Comparison of ENCODE assay signal across 16 mouse cellular contexts in the genomic region with DNA sequence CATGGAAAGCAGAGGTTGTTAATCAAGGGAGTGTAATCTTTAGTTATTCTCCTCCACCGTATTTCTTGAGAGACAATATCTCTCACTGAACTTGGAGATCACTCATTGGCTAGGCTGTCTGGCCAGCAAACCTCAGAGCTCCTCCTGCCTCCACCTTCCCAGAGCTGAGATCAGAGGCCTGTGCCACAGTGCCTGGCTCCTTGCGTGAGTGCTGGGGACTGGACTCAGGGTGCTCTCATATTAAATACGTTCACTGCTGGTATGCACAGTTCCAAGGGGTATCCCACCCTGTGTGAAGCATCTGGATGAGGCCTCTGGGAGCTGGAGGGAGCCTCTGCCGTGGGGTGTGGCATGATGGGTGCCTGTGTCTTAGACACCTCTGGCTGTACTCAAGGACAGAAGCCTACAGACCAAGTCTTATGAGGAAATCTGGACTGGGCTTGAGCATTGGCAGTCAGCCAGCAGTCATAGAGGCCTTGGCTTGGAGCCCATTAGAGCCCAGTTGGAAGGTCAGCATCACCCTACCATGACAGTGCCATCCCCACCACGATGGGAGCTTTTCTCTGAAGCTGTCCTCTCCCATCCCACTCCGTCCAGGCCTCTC. TPM values are rescaled to one million over a fixed set of nuclear protein-coding genes. Genes with fewer than 3 reads are reported as not detected.
DNase-seq lines count a peak whose midpoint lies in the region; ATAC-seq and TF ChIP-seq lines count a peak whose summit lies in the region.
"Had no signal": no experiment of that assay in that cellular context is flagged by ENCODE, and none has a peak within 500 bp of the region (broad histone marks: within the 10 kb centered on the region; RNA-seq: fewer than 3 reads in every experiment).

No protein-coding gene starts in this region.

- no peak for TF ChIP-seq CTCF in kidney, adult 2 months (conservative IDR thresholded peaks at IDR 0.05; ENCODE audit: insufficient read depth, insufficient read length, low read depth, low read length)

- H3K9ac ChIP-seq in kidney, embryonic 15.5 days = no peak overlapping the region
- H3K9ac ChIP-seq in midbrain, embryonic 11.5 days (ENCODE audit: low read length) = no peak overlapping the region
- no peak overlapping the region for H3K9ac ChIP-seq in midbrain, embryonic 15.5 days
- H3K9ac ChIP-seq: embryonic facial prominence, embryonic 15.5 days; forebrain, embryonic 12.5 days; limb, embryonic 13.5 days; stomach, embryonic 15.5 days had no signal

- no peak for TF ChIP-seq POLR2A in kidney, adult 2 months (IDR thresholded peaks at IDR 0.05; ENCODE audit: low read depth, low read length)

- no peak overlapping the region for H3K4me3 ChIP-seq in kidney, adult 2 months (ENCODE audit: insufficient read depth, low read depth, low read length)
- H3K4me3 ChIP-seq in kidney, embryonic 15.5 days (replicated peaks) = no peak overlapping the region
- no peak overlapping the region for H3K4me3 ChIP-seq in midbrain, embryonic 11.5 days (ENCODE audit: low read depth, low read length)
- H3K4me3 ChIP-seq in midbrain, embryonic 15.5 days = no peak overlapping the region
- H3K4me3 ChIP-seq: embryonic facial prominence, embryonic 15.5 days; forebrain, embryonic 12.5 days; heart, adult 2 months; layer of hippocampus, adult 2 months; limb, embryonic 13.5 days; stomach, embryonic 15.5 days had no signal

- H3K27ac ChIP-seq in kidney, adult 2 months (ENCODE audit: insufficient read depth, low read depth, low read length) = no peak overlapping the region
- no peak overlapping the region for H3K27ac ChIP-seq in kidney, embryonic 15.5 days
- H3K27ac ChIP-seq in midbrain, embryonic 11.5 days (ENCODE audit: low read depth, low read length) = no peak overlapping the region
- H3K27ac ChIP-seq in midbrain, embryonic 15.5 days = no peak overlapping the region
- H3K27ac ChIP-seq: embryonic facial prominence, embryonic 15.5 days; forebrain, embryonic 12.5 days; heart, adult 2 months; layer of hippocampus, adult 2 months; limb, embryonic 13.5 days; stomach, embryonic 15.5 days had no signal

- no peaks in the 10 kb centered on the region for H3K4me1 ChIP-seq in kidney, adult 2 months (ENCODE audit: control insufficient read depth, insufficient read depth, low read length)
- peaks cover 10% of the 10 kb centered on the region; the same call in 1 of the 2 replicates for H3K4me1 ChIP-seq in kidney, embryonic 15.5 days
- peaks cover 9% of the 10 kb centered on the region for H3K4me1 ChIP-seq in midbrain, embryonic 11.5 days (ENCODE audit: control insufficient read depth, insufficient read depth, low read length)
- H3K4me1 ChIP-seq in midbrain, embryonic 15.5 days = peaks cover 8% of the 10 kb centered on the region; the same call in 1 of the 2 replicates

- DNase-seq in adrenal gland, postnatal 10 days = peak; percentile 53
- DNase-seq in adrenal gland, postnatal 25 days = no peak
- DNase-seq in kidney, adult 2 months = peak; percentile 35
- peak; percentile 85 for DNase-seq in midbrain, embryonic 11.5 days (ENCODE audit: low spot score, missing footprints)
- DNase-seq in kidney, postnatal 4 days = peak; percentile 28 to 42
- DNase-seq in T-cell, adult 2 months (ENCODE audit: low spot score) = no peak
- DNase-seq: cerebellum, adult 11-12 months; heart, adult 2 months had no signal

- no peaks in the 10 kb centered on the region for H3K27me3 ChIP-seq in kidney, adult 2 months (replicated peaks; ENCODE audit: control insufficient read depth, insufficient read depth, low read length)
- H3K27me3 ChIP-seq in kidney, embryonic 15.5 days = peaks cover 80% of the 10 kb centered on the region
- peaks cover 44% of the 10 kb centered on the region for H3K27me3 ChIP-seq in midbrain, embryonic 11.5 days (ENCODE audit: control insufficient read depth, insufficient read depth, low read length)
- H3K27me3 ChIP-seq in midbrain, embryonic 15.5 days (replicated peaks) = peaks cover 23% of the 10 kb centered on the region; the same call in 1 of the 2 replicates
- H3K27me3 ChIP-seq: embryonic facial prominence, embryonic 15.5 days; stomach, embryonic 15.5 days had no signal

- no peak for ATAC-seq in kidney, embryonic 15.5 days (replicated peaks; ENCODE audit: low FRiP score)
- ATAC-seq in midbrain, embryonic 11.5 days (ENCODE audit: low FRiP score) = no peak
- no peak for ATAC-seq in midbrain, embryonic 15.5 days (replicated peaks)

- 73% methylated on average over 6 of the region's 6 CpGs for WGBS in kidney, adult 2 months
- 86% methylated on average over 6 of the region's 6 CpGs for WGBS in kidney, embryonic 15.5 days
- WGBS in midbrain, embryonic 11.5 days = 75% methylated on average over 6 of the region's 6 CpGs
- 78% methylated on average over 6 of the region's 6 CpGs for WGBS in midbrain, embryonic 15.5 days

- H3K4me2 ChIP-seq in kidney, embryonic 15.5 days = no peak overlapping the region
- H3K4me2 ChIP-seq in midbrain, embryonic 11.5 days = no peak overlapping the region
- no peak overlapping the region for H3K4me2 ChIP-seq in midbrain, embryonic 15.5 days
- H3K4me2 ChIP-seq: embryonic facial prominence, embryonic 15.5 days; forebrain, embryonic 12.5 days; limb, embryonic 13.5 days; stomach, embryonic 15.5 days had no signal

- H3K36me3 ChIP-seq in kidney, adult 2 months (ENCODE audit: control insufficient read depth, insufficient read depth, low read length) = no peaks in the 10 kb centered on the region
- H3K36me3 ChIP-seq in kidney, embryonic 15.5 days = no peaks in the 10 kb centered on the region
- H3K36me3 ChIP-seq in midbrain, embryonic 11.5 days (ENCODE audit: control insufficient read depth, insufficient read depth, low read length) = no peaks in the 10 kb centered on the region
- H3K36me3 ChIP-seq in midbrain, embryonic 15.5 days (replicated peaks) = no peaks in the 10 kb centered on the region
- H3K36me3 ChIP-seq: embryonic facial prominence, embryonic 15.5 days; forebrain, embryonic 12.5 days; limb, embryonic 13.5 days; stomach, embryonic 15.5 days had no signal

- H3K9me3 ChIP-seq in kidney, embryonic 15.5 days (replicated peaks) = no peaks in the 10 kb centered on the region
- H3K9me3 ChIP-seq in midbrain, embryonic 11.5 days (ENCODE audit: control insufficient read depth, low read length) = no peaks in the 10 kb centered on the region
- H3K9me3 ChIP-seq in midbrain, embryonic 15.5 days = no peaks in the 10 kb centered on the region
- H3K9me3 ChIP-seq: embryonic facial prominence, embryonic 15.5 days; forebrain, embryonic 12.5 days; limb, embryonic 13.5 days; stomach, embryonic 15.5 days had no signal

RNA-seq across cellular contexts. Expression of gene Alx4, which starts 17.6 kb away (rescaled TPM):
- total RNA-seq in adrenal gland, postnatal 10 days (2021) = under 1 TPM; 0.48 to 0.51 TPM
- 0.29 and 0.39 TPM in 2 replicates for total RNA-seq in adrenal gland, postnatal 25 days (2021)
- polyA plus RNA-seq in kidney, adult 2 months (2012; rRNA removed) = 0.13 and 0.14 TPM in 2 replicates
- polyA plus RNA-seq in kidney, embryonic 15.5 days (2015; fragmentation: Nextera tagmentation; extraction: Ambion mirVana) = 0.22 and 0.23 TPM in 2 replicates
- polyA plus RNA-seq in midbrain, embryonic 11.5 days (2014; fragmentation: Nextera tagmentation; extraction: Ambion mirVana) = 3.9 and 4.4 TPM in 2 replicates
- polyA plus RNA-seq in midbrain, embryonic 15.5 days (2015; fragmentation: Nextera tagmentation; extraction: Ambion mirVana) = 0.84 and 1.0 TPM in 2 replicates
- polyA plus RNA-seq: small intestine, adult 2 months had no signal

Comparison
In these comparisons a context has a peak if more than half of its experiments do, and no peak if none do; other contexts are left out.
1. DNase-seq: peak in adrenal gland, postnatal 10 days (single experiment), kidney, adult 2 months (single experiment), midbrain, embryonic 11.5 days (single experiment) and kidney, postnatal 4 days (2 of 2); none in adrenal gland, postnatal 25 days (single experiment) and T-cell, adult 2 months (single experiment).